Mouse (Mus musculus) hindbrain, postnatal 0 days (tissue): Measurements from ENCODE around the gene Ift140. TPM values are rescaled to one million over a fixed set of nuclear protein-coding genes. Genes with fewer than 3 reads are reported as not detected.

ENCODE experiments used
- ATAC-seq: fragments of 200-750 bp; cut with Nextera tagmentation; 2 replicates; pipeline ENCODE4 v1.8.0; 2017; ENCODE audit warnings: mild to moderate bottlenecking, moderate TSS enrichment, moderate library complexity
- DNase-seq: peaks from one replicate; pipeline ENCODE4 v3.0.0-alpha.2; 2015; ENCODE audit warnings: low spot score
- H3K27ac ChIP-seq: fragments of 300-500 bp; sonication (generic); 2 replicates; pipeline ENCODE4 v1.5.1; 2014; ENCODE audit warnings: mild to moderate bottlenecking
- H3K27me3 ChIP-seq: fragments of 300-500 bp; sonication (generic); 2 replicates; pipeline ENCODE4 v1.6.1; 2014; ENCODE audit warnings: low read length, mixed read lengths; ENCODE audit not compliant: insufficient read depth
- H3K36me3 ChIP-seq: fragments of 300-500 bp; sonication (generic); 2 replicates; pipeline ENCODE4 v1.6.1; 2014; ENCODE audit warnings: low read length, mixed read lengths; ENCODE audit not compliant: insufficient read depth
- H3K4me1 ChIP-seq: fragments of 300-500 bp; sonication (generic); 2 replicates; pipeline ENCODE4 v1.6.1; 2014; ENCODE audit warnings: antibody characterized with exemption, low read length, mixed read lengths; ENCODE audit not compliant: insufficient read depth
- H3K4me2 ChIP-seq: fragments of 300-500 bp; sonication (generic); 2 replicates; pipeline ENCODE4 v1.6.1; 2014; ENCODE audit warnings: low read depth, mild to moderate bottlenecking, low read length, moderate library complexity, mixed read lengths
- H3K4me3 ChIP-seq: fragments of 300-500 bp; sonication (generic); 2 replicates; pipeline ENCODE4 v1.5.1; 2014; ENCODE audit warnings: low read length
- H3K9ac ChIP-seq: fragments of 300-500 bp; sonication (generic); replicated peaks from 2 replicates; pipeline ENCODE4 v1.6.1; 2014; ENCODE audit warnings: mild to moderate bottlenecking, low read length, moderate library complexity, mixed read lengths
- H3K9me3 ChIP-seq: fragments of 300-500 bp; sonication (generic); 2 replicates; pipeline ENCODE4 v1.6.1; 2016; ENCODE audit warnings: low read length, mixed read lengths
- CTCF ChIP-seq: IDR thresholded peaks from 2 replicates; pipeline ENCODE4 v1.5.1; 2016; ENCODE audit warnings: antibody characterized with exemption, control low read depth, low read depth
- WGBS: fragments of 180-500 bp; shearing (Covaris S2); extraction: QIAGEN DNeasy Blood & Tissue Kit; methylation state at CpG from one replicate; pipeline ENCODE4 v1.1.7; 2014; 5-methylcytosine and 5-hydroxymethylcytosine counted together
- polyA plus RNA-seq: library from polyadenylated mRNA; unstranded; fragments of >200 nt; fragmentation: Nextera tagmentation; extraction: Ambion mirVana; gene quantifications from 2 replicates; pipeline ENCODE4 v1.2.1, GENCODE M21; 2015
- total RNA-seq: library from RNA; depleted of rRNA; stranded (reverse); fragments of >200 nt; gene quantifications from 2 replicates; pipeline ENCODE4 v1.2.3, GENCODE M21; 2014

Gene Ift140
- total and polyA plus RNA-seq, 2 experiments from 2014 or later, result 13.1 to 27.0 TPM

- H3K36me3 ChIP-seq, result peaks cover 10% of the 10 kb centered on the region; the same call in 1 of the 2 replicates
- H3K4me2 ChIP-seq, result peak overlapping the region; percentile 98
- H3K4me1 ChIP-seq, result peaks cover 10% of the 10 kb centered on the region
- H3K27ac ChIP-seq, result peak overlapping the region; percentile 87
- ATAC-seq (no peak), DNase-seq (peak; percentile 53)
- no peaks in the 10 kb centered on the region for H3K9me3 ChIP-seq
- WGBS, result under 1% methylated on average over 39 of the region's 39 CpGs
- H3K4me3 ChIP-seq, result peak overlapping the region; percentile 89
- peak overlapping the region; percentile 85 for H3K9ac ChIP-seq
- TF ChIP-seq CTCF, result no peak
- H3K27me3 ChIP-seq, result no peaks in the 10 kb centered on the region
Measured at GRCm38 (mm10) chr17:25014841-25015570, 879 bp upstream of the Ift140 start.

GRCm38 (mm10) chr17:25016292-25017132 lies 627 bp downstream of the Ift140 start:
- Histone ChIP-seq H3K4me2 (peak overlapping the region; percentile 98), H3K4me1 (peaks cover 10% of the 10 kb centered on the region), H3K27me3 (no peaks in the 10 kb centered on the region), H3K36me3 (peaks cover 7% of the 10 kb centered on the region; the same call in 1 of the 2 replicates), H3K27ac (peak overlapping the region; percentile 77), H3K4me3 (peak overlapping the region; percentile 89), H3K9me3 (no peaks in the 10 kb centered on the region), H3K9ac (peak overlapping the region; percentile 67)
- under 1% methylated on average over 55 of the region's 55 CpGs for WGBS
- DNase-seq, result peak; percentile 88
- peak; percentile 91 for ATAC-seq
- peak; percentile 56 for TF ChIP-seq CTCF

- H3K4me2 ChIP-seq, result no peak overlapping the region
- ATAC-seq (no peak), DNase-seq (peak; percentile 39)
- 58% methylated on average over 4 of the region's 4 CpGs for WGBS
- no peak overlapping the region for H3K9ac ChIP-seq
- H3K27ac ChIP-seq, result no peak overlapping the region
- peak; percentile 59 for TF ChIP-seq CTCF
- no peaks in the 10 kb centered on the region for H3K9me3 ChIP-seq
- H3K4me1 ChIP-seq, result no peaks in the 10 kb centered on the region
- peaks cover 23% of the 10 kb centered on the region for H3K36me3 ChIP-seq
- H3K27me3 ChIP-seq, result no peaks in the 10 kb centered on the region
- no peak overlapping the region for H3K4me3 ChIP-seq
Measured at GRCm38 (mm10) chr17:25036183-25036582, 20.3 kb downstream of the Ift140 start.

- no peak for TF ChIP-seq CTCF
- Histone ChIP-seq H3K4me2 (no peak overlapping the region), H3K9ac (no peak overlapping the region), H3K27me3 (no peaks in the 10 kb centered on the region), H3K4me3 (no peak overlapping the region), H3K36me3 (peaks cover 10% of the 10 kb centered on the region; the same call in 1 of the 2 replicates), H3K9me3 (no peaks in the 10 kb centered on the region), H3K27ac (no peak overlapping the region), H3K4me1 (no peaks in the 10 kb centered on the region)
- ATAC-seq (no peak), DNase-seq (no peak)
- WGBS, result 80% methylated on average over 7 of the region's 7 CpGs
Measured at GRCm38 (mm10) chr17:25044879-25045278, 29.0 kb downstream of the Ift140 start.

GRCm38 (mm10) chr17:25045281-25045680 lies 29.4 kb downstream of the Ift140 start:
- Histone ChIP-seq H3K27ac (no peak overlapping the region), H3K4me2 (no peak overlapping the region), H3K27me3 (no peaks in the 10 kb centered on the region), H3K36me3 (peaks cover 12% of the 10 kb centered on the region; the same call in 1 of the 2 replicates), H3K4me3 (no peak overlapping the region), H3K9ac (no peak overlapping the region), H3K4me1 (no peaks in the 10 kb centered on the region), H3K9me3 (no peaks in the 10 kb centered on the region)
- ATAC-seq (no peak), DNase-seq (no peak)
- 89% methylated on average over 4 of the region's 4 CpGs for WGBS
- TF ChIP-seq CTCF, result no peak

GRCm38 (mm10) chr17:25047143-25047542 lies 31.3 kb downstream of the Ift140 start:
- Histone ChIP-seq H3K4me2 (no peak overlapping the region), H3K36me3 (peaks cover 17% of the 10 kb centered on the region), H3K4me3 (no peak overlapping the region), H3K27ac (no peak overlapping the region), H3K9ac (no peak overlapping the region), H3K4me1 (no peaks in the 10 kb centered on the region), H3K27me3 (no peaks in the 10 kb centered on the region), H3K9me3 (no peaks in the 10 kb centered on the region)
- ATAC-seq, result no peak
- 92% methylated on average over 5 of the region's 6 CpGs for WGBS
- DNase-seq, result no peak
- no peak for TF ChIP-seq CTCF

GRCm38 (mm10) chr17:25053274-25053673 lies 37.4 kb downstream of the Ift140 start:
- H3K4me1 ChIP-seq, result no peaks in the 10 kb centered on the region
- H3K9ac ChIP-seq, result no peak overlapping the region
- no peak for TF ChIP-seq CTCF
- WGBS, result 84% methylated on average over 9 of the region's 9 CpGs
- H3K27me3 ChIP-seq, result no peaks in the 10 kb centered on the region
- no peak for DNase-seq
- H3K36me3 ChIP-seq, result peaks cover 46% of the 10 kb centered on the region
- no peak overlapping the region for H3K27ac ChIP-seq
- no peak overlapping the region for H3K4me3 ChIP-seq
- no peaks in the 10 kb centered on the region for H3K9me3 ChIP-seq
- ATAC-seq, result no peak
- H3K4me2 ChIP-seq, result no peak overlapping the region
